Mouse (Mus musculus) forebrain, postnatal 0 days (tissue): Measurements from ENCODE around the gene Pspn. TPM values are rescaled to one million over a fixed set of nuclear protein-coding genes. Genes with fewer than 3 reads are reported as not detected.

Experiments used
- ATAC-seq: fragments of 200-750 bp; cut with Nextera tagmentation; 2 replicates; pipeline ENCODE4 v1.8.0; 2017; ENCODE audit warnings: mild to moderate bottlenecking, moderate library complexity
- DNase-seq: peaks from one replicate; pipeline ENCODE4 v3.0.0-alpha.2; 2015
- H3K27ac ChIP-seq: fragments of 300-500 bp; sonication (generic); 2 replicates; pipeline ENCODE4 v1.5.1; 2014; ENCODE audit warnings: low read depth, mild to moderate bottlenecking, antibody characterized with exemption, low read length, moderate library complexity, mixed read lengths
- H3K27me3 ChIP-seq: fragments of 300-500 bp; sonication (generic); 2 replicates; pipeline ENCODE4 v1.6.1; 2014; ENCODE audit warnings: mild to moderate bottlenecking, low read length, mixed read lengths; ENCODE audit not compliant: insufficient read depth
- H3K36me3 ChIP-seq: fragments of 300-500 bp; sonication (generic); 2 replicates; pipeline ENCODE4 v1.6.1; 2014; ENCODE audit warnings: mild to moderate bottlenecking, moderate library complexity; ENCODE audit not compliant: insufficient read depth
- H3K4me1 ChIP-seq: fragments of 300-500 bp; sonication (generic); 2 replicates; pipeline ENCODE4 v1.6.1; 2014; ENCODE audit warnings: antibody characterized with exemption; ENCODE audit not compliant: insufficient read depth
- H3K4me2 ChIP-seq: fragments of 300-500 bp; sonication (generic); 2 replicates; pipeline ENCODE4 v1.6.1; 2014; ENCODE audit warnings: low read depth, mild to moderate bottlenecking, moderate library complexity
- H3K4me3 ChIP-seq: fragments of 300-500 bp; sonication (generic); 2 replicates; pipeline ENCODE4 v1.5.1; 2014; ENCODE audit warnings: low read depth, low read length, mixed read lengths
- H3K9ac ChIP-seq: fragments of 300-500 bp; sonication (generic); 2 replicates; pipeline ENCODE4 v1.6.1; 2014; ENCODE audit warnings: mild to moderate bottlenecking
- H3K9me3 ChIP-seq: fragments of 300-500 bp; sonication (generic); 2 replicates; pipeline ENCODE4 v1.6.1; 2016; ENCODE audit warnings: low read length
- CTCF ChIP-seq: sonication (generic); IDR thresholded peaks from 2 replicates; pipeline ENCODE4 v1.5.1; 2016; ENCODE audit warnings: antibody characterized with exemption, control low read depth, low read depth
- WGBS: fragments of 180-500 bp; shearing (Covaris S2); extraction: QIAGEN DNeasy Blood & Tissue Kit; methylation state at CpG from one replicate; pipeline ENCODE4 v1.1.7; 2014; 5-methylcytosine and 5-hydroxymethylcytosine counted together
- polyA plus RNA-seq: library from polyadenylated mRNA; unstranded; fragments of >200 nt; fragmentation: Nextera tagmentation; extraction: Ambion mirVana; gene quantifications from 2 replicates; pipeline ENCODE4 v1.2.1, GENCODE M21; 2015
- total RNA-seq: library from RNA; depleted of rRNA; stranded (reverse); fragments of >200 nt; gene quantifications from 2 replicates; pipeline ENCODE4 v1.2.3, GENCODE M21; 2014; rRNA removed

Gene Pspn
- total and polyA plus RNA-seq, 2 experiments from 2014 or later: not detected

- Histone ChIP-seq H3K27me3 (no peaks in the 10 kb centered on the region), H3K4me2 (no peak overlapping the region), H3K36me3 (no peaks in the 10 kb centered on the region), H3K4me3 (no peak overlapping the region), H3K9ac (no peak overlapping the region), H3K27ac (no peak overlapping the region), H3K9me3 (no peaks in the 10 kb centered on the region), H3K4me1 (no peaks in the 10 kb centered on the region)
- WGBS: 14% methylated on average over 3 of the region's 3 CpGs
- peak; percentile 56 for TF ChIP-seq CTCF
- DNase-seq (peak; percentile 31), ATAC-seq (no peak)
Measured at GRCm38 (mm10) chr17:56950915-56951314, 48.9 kb downstream of the Pspn start.

Other genes starting within 250 kb of the Pspn start
- 1.9 and 5.4 TPM in 2 replicates for gene Nrtn, start 242.5 kb downstream of the Pspn start, total RNA-seq
- 2.7 and 2.8 TPM in 2 replicates for gene Nrtn, start 242.5 kb downstream of the Pspn start, polyA plus RNA-seq
- 75.1 and 75.3 TPM in 2 replicates for gene Dus3l, start 235.3 kb downstream of the Pspn start, total RNA-seq
- 70.4 and 79.9 TPM in 2 replicates for gene Dus3l, start 235.3 kb downstream of the Pspn start, polyA plus RNA-seq
- gene Prr22, start 229.8 kb downstream of the Pspn start, total RNA-seq: 0.69 and 0.71 TPM in 2 replicates
- 0.14 and 0.25 TPM in 2 replicates for gene Prr22, start 229.8 kb downstream of the Pspn start, polyA plus RNA-seq
- 2.4 and 3.6 TPM in 2 replicates for gene Rfx2, start 169.0 kb downstream of the Pspn start, total RNA-seq
- gene Rfx2, start 169.0 kb downstream of the Pspn start, polyA plus RNA-seq: 2.2 and 3.4 TPM in 2 replicates
- not detected in 2 replicates for gene Acsbg2, start 125.6 kb downstream of the Pspn start, total RNA-seq
- not detected in 2 replicates for gene Acsbg2, start 125.6 kb downstream of the Pspn start, polyA plus RNA-seq
- gene 1700061G19Rik, start 124.5 kb downstream of the Pspn start, total RNA-seq: 0.14 TPM in 1 of 2 replicates, not detected in the other
- gene 1700061G19Rik, start 124.5 kb downstream of the Pspn start, polyA plus RNA-seq: 0.15 and 0.48 TPM in 2 replicates
- gene Mllt1, start 64.6 kb downstream of the Pspn start, total RNA-seq: 87.6 and 109 TPM in 2 replicates
- 58.5 and 65.8 TPM in 2 replicates for gene Mllt1, start 64.6 kb downstream of the Pspn start, polyA plus RNA-seq
- not detected in 2 replicates for gene Acer1, start 17.9 kb downstream of the Pspn start, total RNA-seq
- gene Acer1, start 17.9 kb downstream of the Pspn start, polyA plus RNA-seq: not detected in 2 replicates
- 105 and 109 TPM in 2 replicates for gene Clpp, start 9.7 kb downstream of the Pspn start, total RNA-seq
- 159 and 185 TPM in 2 replicates for gene Clpp, start 9.7 kb downstream of the Pspn start, polyA plus RNA-seq
- gene Alkbh7, start 2.7 kb downstream of the Pspn start, total RNA-seq: 44.2 and 50.7 TPM in 2 replicates
- gene Alkbh7, start 2.7 kb downstream of the Pspn start, polyA plus RNA-seq: 52.2 and 56.4 TPM in 2 replicates
- gene Gtf2f1, start 11.3 kb upstream of the Pspn start, total RNA-seq: 59.1 and 63.1 TPM in 2 replicates
- 76.8 and 83.0 TPM in 2 replicates for gene Gtf2f1, start 11.3 kb upstream of the Pspn start, polyA plus RNA-seq
- gene Gm17949, start 11.5 kb upstream of the Pspn start, total RNA-seq: not detected in 2 replicates
- gene Gm17949, start 11.5 kb upstream of the Pspn start, polyA plus RNA-seq: 0.28 and 0.34 TPM in 2 replicates
- gene Khsrp, start 31.5 kb upstream of the Pspn start, total RNA-seq: 49.5 and 65.5 TPM in 2 replicates
- gene Khsrp, start 31.5 kb upstream of the Pspn start, polyA plus RNA-seq: 22.6 and 27.0 TPM in 2 replicates
- gene Slc25a41, start 41.6 kb upstream of the Pspn start, total RNA-seq: not detected in 2 replicates
- gene Slc25a41, start 41.6 kb upstream of the Pspn start, polyA plus RNA-seq: not detected in 2 replicates
- gene Crb3, start 59.1 kb upstream of the Pspn start, total RNA-seq: 2.0 and 4.0 TPM in 2 replicates
- gene Crb3, start 59.1 kb upstream of the Pspn start, polyA plus RNA-seq: 2.4 and 3.5 TPM in 2 replicates
- gene Slc25a23, start 59.8 kb upstream of the Pspn start, total RNA-seq: 75.7 and 101 TPM in 2 replicates
- 38.8 and 43.2 TPM in 2 replicates for gene Slc25a23, start 59.8 kb upstream of the Pspn start, polyA plus RNA-seq
- 0.92 and 1.00 TPM in 2 replicates for gene Dennd1c, start 78.5 kb upstream of the Pspn start, total RNA-seq
- gene Dennd1c, start 78.5 kb upstream of the Pspn start, polyA plus RNA-seq: 1.4 and 1.9 TPM in 2 replicates
- 131 and 157 TPM in 2 replicates for gene Tubb4a, start 87.8 kb upstream of the Pspn start, total RNA-seq
- gene Tubb4a, start 87.8 kb upstream of the Pspn start, polyA plus RNA-seq: 453 and 500 TPM in 2 replicates
- gene Tnfsf9, start 105.3 kb upstream of the Pspn start, total RNA-seq: 2.1 and 3.5 TPM in 2 replicates
- 3.4 and 4.1 TPM in 2 replicates for gene Tnfsf9, start 105.3 kb upstream of the Pspn start, polyA plus RNA-seq
- gene Cd70, start 149.8 kb upstream of the Pspn start, total RNA-seq: 1.3 TPM in 1 of 2 replicates, not detected in the other
- 0.47 and 0.69 TPM in 2 replicates for gene Cd70, start 149.8 kb upstream of the Pspn start, polyA plus RNA-seq
- gene Tnfsf14, start 194.2 kb upstream of the Pspn start, total RNA-seq: not detected in 2 replicates
- not detected in 2 replicates for gene Tnfsf14, start 194.2 kb upstream of the Pspn start, polyA plus RNA-seq
- 1.3 and 1.4 TPM in 2 replicates for gene C3, start 228.1 kb upstream of the Pspn start, total RNA-seq
- gene C3, start 228.1 kb upstream of the Pspn start, polyA plus RNA-seq: 0.77 and 1.2 TPM in 2 replicates
- gene Gpr108, start 248.4 kb upstream of the Pspn start, total RNA-seq: 15.7 and 18.6 TPM in 2 replicates
- 16.9 and 17.5 TPM in 2 replicates for gene Gpr108, start 248.4 kb upstream of the Pspn start, polyA plus RNA-seq
- gene Trip10, start 249.4 kb upstream of the Pspn start, total RNA-seq: 3.2 and 3.5 TPM in 2 replicates
- 5.2 and 6.0 TPM in 2 replicates for gene Trip10, start 249.4 kb upstream of the Pspn start, polyA plus RNA-seq